Mouse (Mus musculus) liver, postnatal 0 days (tissue): Measurements from ENCODE around the gene Gstp3.

Experiments used
- CTCF ChIP-seq: sonication (generic); IDR thresholded peaks from 2 replicates; pipeline ENCODE4 v1.5.1; 2016; ENCODE audit warnings: antibody characterized with exemption, low read depth
- EP300 ChIP-seq: IDR thresholded peaks from 2 replicates; pipeline ENCODE4 v1.6.1; 2016; ENCODE audit warnings: antibody characterized with exemption, low read depth, mild to moderate bottlenecking

DNA sequence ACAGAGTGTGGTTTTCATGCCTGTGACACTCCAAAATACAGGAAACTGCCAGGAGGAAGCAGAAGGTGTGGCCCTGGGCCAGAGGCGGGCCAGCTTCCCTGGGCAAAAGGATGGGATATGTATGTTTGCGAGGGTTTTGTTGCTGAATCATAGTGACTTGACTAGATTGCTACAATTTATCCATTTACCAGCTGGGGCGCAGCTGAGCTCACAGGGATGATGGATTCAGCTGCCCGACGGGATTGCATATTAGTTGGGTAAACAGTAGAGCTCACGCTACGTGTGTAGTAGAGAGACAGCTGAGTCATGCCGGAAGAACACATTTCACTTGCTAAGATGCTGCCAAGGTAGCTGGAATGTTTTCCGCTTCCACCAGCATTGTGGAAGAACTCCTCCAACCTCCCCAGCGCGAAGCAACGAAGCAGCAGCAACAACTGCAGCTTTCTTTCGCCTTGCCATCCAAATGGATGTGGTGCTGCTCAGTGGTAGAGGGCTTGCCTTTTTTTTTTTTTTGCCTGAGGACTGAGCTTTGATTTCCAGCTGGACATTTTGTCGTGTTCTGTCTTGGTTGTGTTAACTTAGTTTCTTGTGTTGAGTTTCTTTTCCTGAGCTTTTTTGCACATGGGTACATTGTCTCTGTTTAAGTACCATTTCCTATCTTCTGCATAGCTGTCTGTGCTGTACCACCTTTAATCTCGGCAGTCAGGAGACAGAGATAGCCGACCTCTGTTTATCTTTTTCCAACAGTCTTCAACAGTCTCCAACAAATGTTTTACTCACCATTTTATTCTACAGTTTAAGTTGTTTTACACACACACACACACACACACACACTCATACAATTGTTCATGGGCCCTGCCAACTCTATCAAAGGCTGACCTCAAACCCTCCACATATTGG is 13.2 kb downstream of the Gstp3 start, which contains the start of gene Gstp2:
- peak; percentile 71 for TF ChIP-seq CTCF
- peak; percentile 83 for TF ChIP-seq EP300
